Mouse (Mus musculus): ENCODE measurements around the gene Gm17374.

DNA sequence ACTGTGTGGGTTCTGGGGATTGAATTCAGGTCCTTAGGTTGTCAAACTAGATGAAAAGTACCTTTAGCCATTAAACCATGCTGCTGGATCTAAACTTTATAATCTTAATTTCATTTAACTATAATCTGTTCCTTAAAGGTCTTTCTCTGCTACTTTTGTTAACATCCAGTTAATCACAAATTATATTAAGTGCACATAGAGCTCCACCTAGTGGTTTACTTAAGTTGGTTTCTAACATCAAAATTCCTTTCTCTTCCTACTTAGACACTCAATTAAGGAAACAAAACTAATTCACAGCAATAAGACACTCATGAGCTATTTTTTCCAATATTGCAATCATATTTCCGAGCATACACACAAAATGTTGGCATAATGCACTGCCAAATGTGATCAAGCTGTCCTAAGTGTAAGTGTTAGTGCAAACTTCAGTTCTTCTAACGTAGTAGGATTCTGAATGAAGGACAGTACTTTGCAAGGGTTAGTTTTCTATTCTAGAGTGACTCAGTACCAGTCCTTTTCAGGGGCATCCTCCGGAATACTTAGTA is 7.4 kb downstream of the Gm17374 start:
- no peak for TF ChIP-seq CTCF (IDR thresholded peaks at IDR 0.05; ENCODE audit: borderline replicate concordance, extremely low read depth, insufficient read depth, insufficient read length)
- TF ChIP-seq POLR2A (IDR thresholded peaks at IDR 0.05; ENCODE audit: borderline replicate concordance, extremely low read depth, insufficient read depth, insufficient read length, poor library complexity, severe bottlenecking) = no peak

Measured in brain, embryonic 14.5 days (tissue).